Mouse (Mus musculus): Measurements from ENCODE around the gene Ifngr2. TPM values are rescaled to one million over a fixed set of nuclear protein-coding genes. Genes with fewer than 3 reads are reported as not detected.

The Ifngr2 gene
- polyA plus RNA-seq, 1 experiment from 2014 or later: 31.3 TPM

DNA sequence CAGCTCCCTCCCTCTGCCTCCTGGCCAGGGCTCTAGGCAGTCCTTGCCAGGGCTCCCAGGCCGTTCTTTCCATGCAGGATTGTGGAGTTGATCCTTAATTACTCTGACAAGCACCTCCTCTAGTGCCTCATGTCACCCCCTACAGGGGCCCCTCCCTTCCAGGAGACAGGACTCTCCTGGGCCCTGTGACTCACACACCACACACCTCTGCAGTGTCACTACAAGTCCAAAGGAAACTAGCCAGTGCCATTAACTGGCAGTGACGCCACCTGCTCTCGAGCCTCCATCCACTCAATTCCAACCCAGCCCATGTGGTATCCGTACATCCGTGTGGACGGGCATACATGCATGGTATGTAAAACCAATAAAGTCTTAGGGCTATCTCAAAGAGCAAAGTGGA lies 12.0 kb upstream of the Ifngr2 start:
- no peak for DNase-seq (ENCODE audit: low read depth, low spot score)
- H3K27me3 ChIP-seq: no peaks in the 10 kb centered on the region
- no peak for ATAC-seq
- ChIA-PET POLR2A (no interaction called here), CTCF (no interaction called here)
- in situ Hi-C loops (cut with MboI; ENCODE audit: low pct_unique_long_range_greater_than_20kb): no loop called here
- no peak for TF ChIP-seq CTCF (IDR thresholded peaks at IDR 0.05)

DNA sequence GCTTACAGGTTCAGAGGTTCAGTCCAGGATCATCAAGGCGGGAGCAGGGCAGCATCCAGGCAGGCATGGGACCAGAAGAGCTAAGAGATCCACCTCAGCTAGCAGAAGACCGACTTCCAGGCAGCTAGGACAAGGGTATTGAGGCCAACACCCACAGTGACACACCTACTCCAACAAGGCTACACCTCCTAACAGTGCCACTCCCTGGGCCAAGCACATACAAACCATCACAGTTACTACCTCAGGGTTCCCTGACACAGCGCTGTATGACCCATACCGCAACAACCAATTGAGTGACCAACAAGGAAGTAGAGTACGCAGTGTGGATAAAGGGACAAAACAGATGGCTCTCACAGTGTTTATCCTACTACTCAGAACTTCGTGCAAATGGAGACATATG lies 10.5 kb upstream of the Ifngr2 start:
- TF ChIP-seq CTCF (IDR thresholded peaks at IDR 0.05): no peak
- no peak for DNase-seq (ENCODE audit: low read depth, low spot score)
- in situ Hi-C loops (cut with MboI; ENCODE audit: low pct_unique_long_range_greater_than_20kb): no loop called here
- POLR2A ChIA-PET: no interaction called here
- no peaks in the 10 kb centered on the region for H3K27me3 ChIP-seq
- ATAC-seq: no peak
- CTCF ChIA-PET: no interaction called here

DNA sequence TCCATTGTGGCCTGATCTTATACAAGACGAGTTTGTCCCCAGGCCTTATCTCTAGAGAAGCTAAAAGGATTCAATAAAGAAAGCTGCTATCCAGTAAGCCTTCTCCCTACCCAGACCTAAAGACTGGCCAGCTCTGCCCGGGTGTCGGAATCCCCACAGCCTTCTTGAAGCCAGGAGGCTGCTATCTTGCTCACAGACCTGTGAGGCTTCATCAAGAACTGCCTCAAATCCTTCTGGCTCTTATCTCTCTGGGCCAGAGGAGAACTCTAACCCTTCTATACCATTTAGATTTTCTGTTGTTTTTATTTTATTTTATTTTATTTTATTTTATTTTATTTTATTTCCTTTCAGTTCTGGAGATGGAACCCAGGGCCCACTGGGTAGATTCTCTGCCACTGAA lies 9.8 kb upstream of the Ifngr2 start:
- ChIA-PET POLR2A (no interaction called here), CTCF (no interaction called here)
- ATAC-seq: no peak
- TF ChIP-seq CTCF (IDR thresholded peaks at IDR 0.05): no peak
- in situ Hi-C loops (cut with MboI; ENCODE audit: low pct_unique_long_range_greater_than_20kb): no loop called here
- DNase-seq (ENCODE audit: low read depth, low spot score): no peak
- no peaks in the 10 kb centered on the region for H3K27me3 ChIP-seq

DNA sequence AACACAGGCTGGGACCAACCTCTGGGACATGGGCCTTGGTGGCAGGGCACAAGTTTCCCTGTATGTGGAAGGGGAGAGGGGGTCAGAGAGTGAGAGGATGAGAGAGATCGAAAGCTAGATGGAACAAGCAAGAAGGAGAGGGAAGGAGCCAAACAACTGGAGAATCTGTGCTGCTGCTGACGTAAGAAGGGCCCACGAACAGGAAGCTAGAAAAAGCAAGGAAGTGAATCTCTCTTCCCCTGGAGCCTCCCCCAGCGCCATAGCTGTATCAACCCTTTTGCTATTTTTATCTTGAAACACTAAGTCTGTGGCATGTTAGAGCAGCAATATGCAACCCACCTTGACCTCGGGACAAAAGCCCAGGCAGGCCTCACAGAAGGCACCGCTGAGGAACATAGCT lies 8.8 kb upstream of the Ifngr2 start:
- ChIA-PET POLR2A (no interaction called here), CTCF (interaction anchor here (1.2 kb wide), 1 partner anchor 10 kb away, joined by 3 read pairs; no protein-coding TSS in a partner anchor)
- ATAC-seq: no peak
- no peak for DNase-seq (ENCODE audit: low read depth, low spot score)
- no peaks in the 10 kb centered on the region for H3K27me3 ChIP-seq
- no peak for TF ChIP-seq CTCF (IDR thresholded peaks at IDR 0.05)
- in situ Hi-C loops (cut with MboI; ENCODE audit: low pct_unique_long_range_greater_than_20kb): no loop called here

DNA sequence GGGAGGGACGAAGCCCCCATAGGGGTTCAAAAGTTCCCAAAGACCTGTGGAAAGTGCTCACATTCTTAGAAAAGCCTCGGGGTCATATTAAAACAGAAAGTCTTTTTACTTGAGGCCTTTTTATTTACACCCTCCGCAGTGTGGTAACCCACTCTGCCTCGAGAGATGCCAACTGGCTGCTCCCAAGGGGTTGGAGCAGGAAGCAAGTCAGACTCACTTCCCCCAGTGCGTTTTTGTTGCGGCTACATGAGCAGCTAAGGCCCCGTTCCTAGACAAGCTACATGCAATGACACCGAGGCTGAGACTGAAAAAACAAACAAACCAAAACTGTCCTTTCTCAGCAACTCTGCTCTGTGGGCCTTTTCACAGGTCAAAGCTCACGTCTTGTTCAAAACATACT lies 8.4 kb upstream of the Ifngr2 start:
- H3K27me3 ChIP-seq: no peaks in the 10 kb centered on the region
- DNase-seq (ENCODE audit: low read depth, low spot score) (no peak), ATAC-seq (no peak)
- POLR2A ChIA-PET: no interaction called here
- in situ Hi-C loops (cut with MboI; ENCODE audit: low pct_unique_long_range_greater_than_20kb): no loop called here
- TF ChIP-seq CTCF (IDR thresholded peaks at IDR 0.05): no peak
- CTCF ChIA-PET: interaction anchor here (1.2 kb wide), 1 partner anchor 9 kb away, joined by 3 read pairs; no protein-coding TSS in a partner anchor

DNA sequence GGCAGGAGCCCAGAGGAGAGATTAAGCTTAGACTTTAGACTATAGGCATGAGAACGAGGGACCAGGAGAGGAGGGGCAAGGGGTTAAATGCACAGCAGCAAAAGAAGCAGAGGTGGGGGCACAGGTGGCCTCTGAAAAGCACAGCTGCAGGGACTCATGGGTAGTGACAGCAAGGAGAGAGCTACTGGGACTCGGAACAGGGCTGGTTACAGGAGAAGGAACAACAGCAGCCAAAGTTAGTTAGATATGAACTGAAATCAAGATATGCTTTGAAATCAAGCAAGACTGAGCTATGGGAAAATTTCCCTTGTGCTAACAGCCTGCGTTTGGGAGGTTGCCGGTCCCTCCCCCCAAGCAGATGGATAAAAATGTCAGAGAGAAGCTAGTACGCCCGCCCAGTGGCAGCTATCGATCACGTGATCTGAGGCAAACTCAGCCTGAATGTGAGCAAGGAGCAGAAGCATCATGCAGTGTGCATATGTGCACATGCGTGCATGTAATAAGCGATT lies 5.2 kb upstream of the Ifngr2 start:
- no peak for DNase-seq (ENCODE audit: low read depth, low spot score)
- in situ Hi-C loops (cut with MboI; ENCODE audit: low pct_unique_long_range_greater_than_20kb): no loop called here
- TF ChIP-seq CTCF (IDR thresholded peaks at IDR 0.05): no peak

DNA sequence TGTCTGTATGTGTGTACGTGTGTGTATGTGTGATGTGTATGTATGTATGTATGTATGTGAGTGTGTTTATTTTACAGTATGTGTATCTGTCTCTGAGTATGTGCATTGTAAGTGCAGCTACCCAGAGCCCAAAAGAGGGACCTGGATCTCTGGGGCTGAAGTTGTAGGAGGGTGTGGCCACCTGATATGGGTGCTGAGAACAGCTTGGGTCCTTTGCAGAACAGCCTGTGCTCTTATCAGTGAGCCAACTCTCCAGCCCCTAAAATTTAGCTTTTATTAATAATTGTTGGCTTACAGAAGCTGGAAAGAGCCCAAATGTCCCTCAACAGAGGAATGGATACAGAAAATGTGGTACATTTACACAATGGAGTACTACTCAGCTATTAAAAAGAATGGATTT lies 3.3 kb upstream of the Ifngr2 start:
- in situ Hi-C loops (cut with MboI; ENCODE audit: low pct_unique_long_range_greater_than_20kb): no loop called here
- ATAC-seq (no peak), DNase-seq (ENCODE audit: low read depth, low spot score) (no peak)
- no peak for TF ChIP-seq CTCF (IDR thresholded peaks at IDR 0.05)
- H3K27me3 ChIP-seq: no peaks in the 10 kb centered on the region
- ChIA-PET CTCF (no interaction called here), POLR2A (no interaction called here)

More for the DNA sequence above, 5.2 kb upstream of the Ifngr2 start:
- ChIA-PET CTCF (no interaction called here), POLR2A (no interaction called here)
- H3K27me3 ChIP-seq: no peaks in the 10 kb centered on the region
- no peak for ATAC-seq

DNA sequence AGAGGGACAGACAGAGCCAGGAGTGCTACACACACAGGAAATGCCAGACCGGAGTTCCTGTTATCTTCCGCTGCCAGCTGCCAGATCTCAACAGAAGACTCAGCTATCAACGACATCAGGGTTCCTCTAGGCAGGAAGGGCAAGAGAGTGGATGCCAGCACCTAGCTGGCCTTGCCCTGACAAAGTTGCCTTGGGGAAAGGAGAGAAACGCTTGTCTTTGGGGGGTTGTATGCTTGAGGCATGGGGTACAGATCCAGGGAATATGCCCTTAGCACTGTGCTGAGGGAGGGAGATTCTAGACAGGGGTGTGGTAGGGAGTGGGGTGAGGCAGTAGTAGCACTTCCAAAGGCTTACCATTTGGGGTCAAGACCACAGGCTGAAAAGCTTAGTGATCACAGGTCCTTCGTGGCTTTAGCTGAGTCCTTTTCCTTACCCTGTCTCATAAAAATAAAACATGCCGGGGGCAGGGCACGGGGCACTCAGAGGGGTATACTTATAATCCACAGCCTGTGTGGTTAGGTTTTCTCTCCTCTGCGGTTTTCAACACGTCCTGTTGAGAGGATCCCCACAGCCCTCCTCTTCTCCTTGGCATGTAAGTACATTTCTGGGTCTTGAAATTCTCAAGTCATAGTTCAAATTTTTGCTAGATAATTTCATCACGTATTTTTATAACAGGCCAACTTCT lies 1.1 kb upstream of the Ifngr2 start:
- in situ Hi-C loops (cut with MboI; ENCODE audit: low pct_unique_long_range_greater_than_20kb): no loop called here
- POLR2A ChIA-PET: no interaction called here
- ATAC-seq: no peak
- no peak for TF ChIP-seq CTCF (IDR thresholded peaks at IDR 0.05)
- CTCF ChIA-PET: no interaction called here
- no peak for DNase-seq (ENCODE audit: low read depth, low spot score)
- H3K27me3 ChIP-seq: no peaks in the 10 kb centered on the region

DNA sequence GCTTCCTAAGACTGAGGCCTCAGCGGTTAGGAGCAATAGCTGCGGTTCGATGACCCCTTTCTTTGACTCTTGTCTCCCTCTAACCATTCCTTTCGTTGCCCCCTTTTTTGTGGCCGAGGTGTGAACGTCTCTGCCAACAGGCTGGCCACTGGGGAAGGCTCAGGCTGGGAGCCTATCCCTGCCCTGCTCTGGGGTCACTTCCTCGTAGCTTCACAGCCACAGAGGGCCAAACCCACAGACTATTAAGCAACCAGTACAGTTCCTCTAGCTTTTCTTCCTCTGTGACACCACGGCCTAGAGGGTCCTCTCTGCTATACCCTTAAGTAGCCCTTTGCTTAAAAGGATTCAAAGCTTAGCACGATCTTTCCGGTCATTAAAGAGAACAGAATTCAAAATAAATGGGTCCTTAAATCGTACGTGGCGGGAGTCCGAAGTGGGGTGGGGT lies 459 bp upstream of the Ifngr2 start:
- no peak for TF ChIP-seq CTCF (IDR thresholded peaks at IDR 0.05)
- ATAC-seq: no peak
- in situ Hi-C loops (cut with MboI; ENCODE audit: low pct_unique_long_range_greater_than_20kb): no loop called here
- H3K27me3 ChIP-seq: no peaks in the 10 kb centered on the region
- CTCF ChIA-PET: no interaction called here
- POLR2A ChIA-PET: no interaction called here
- no peak for DNase-seq (ENCODE audit: low read depth, low spot score)

DNA sequence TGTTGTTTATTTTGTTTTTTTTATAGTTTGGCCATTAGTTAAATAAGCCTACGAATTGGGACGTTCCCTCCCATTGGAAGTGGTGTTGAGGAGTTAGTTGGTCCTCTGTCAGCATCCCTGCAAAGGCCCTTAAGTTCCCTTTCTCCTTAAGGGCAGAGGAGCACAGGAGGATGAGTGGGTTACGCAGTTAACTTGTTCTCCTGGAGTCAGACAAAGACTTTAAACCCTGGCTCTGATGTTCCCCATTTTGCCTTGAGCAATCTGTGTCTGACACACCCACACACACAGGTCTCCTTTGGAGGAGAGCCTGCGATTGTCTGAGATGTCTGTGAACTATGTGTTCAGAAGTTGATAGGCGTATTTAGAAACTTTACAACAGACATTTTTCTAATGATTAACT lies 1.1 kb downstream of the Ifngr2 start:
- no peak for TF ChIP-seq CTCF (IDR thresholded peaks at IDR 0.05)
- POLR2A ChIA-PET: no interaction called here
- DNase-seq (ENCODE audit: low read depth, low spot score) (no peak), ATAC-seq (no peak)
- in situ Hi-C loops (cut with MboI; ENCODE audit: low pct_unique_long_range_greater_than_20kb): no loop called here
- CTCF ChIA-PET: interaction anchor here (0.7 kb wide), 1 partner anchor 10 kb away, joined by 3 read pairs; no protein-coding TSS in a partner anchor
- H3K27me3 ChIP-seq: no peaks in the 10 kb centered on the region

DNA sequence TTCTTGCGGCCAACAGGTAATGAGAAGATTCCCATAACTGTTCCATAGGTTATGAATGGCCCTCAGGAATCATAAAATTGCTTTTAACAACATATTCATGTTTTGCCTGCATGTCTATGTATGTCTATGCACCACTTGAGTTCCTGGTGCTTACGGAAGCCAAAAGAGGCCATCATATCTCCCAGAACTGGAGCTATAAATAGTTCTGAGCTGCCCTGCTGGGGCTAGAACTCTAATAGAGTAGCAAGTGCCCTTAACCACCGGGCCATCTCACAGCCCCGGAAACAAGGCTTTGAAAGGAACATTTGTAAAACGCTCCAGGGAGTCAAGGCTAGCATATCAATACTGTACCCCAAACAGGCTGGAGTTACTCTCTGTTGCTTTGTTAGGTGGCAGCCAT lies 1.7 kb downstream of the Ifngr2 start:
- in situ Hi-C loops (cut with MboI; ENCODE audit: low pct_unique_long_range_greater_than_20kb): no loop called here

DNA sequence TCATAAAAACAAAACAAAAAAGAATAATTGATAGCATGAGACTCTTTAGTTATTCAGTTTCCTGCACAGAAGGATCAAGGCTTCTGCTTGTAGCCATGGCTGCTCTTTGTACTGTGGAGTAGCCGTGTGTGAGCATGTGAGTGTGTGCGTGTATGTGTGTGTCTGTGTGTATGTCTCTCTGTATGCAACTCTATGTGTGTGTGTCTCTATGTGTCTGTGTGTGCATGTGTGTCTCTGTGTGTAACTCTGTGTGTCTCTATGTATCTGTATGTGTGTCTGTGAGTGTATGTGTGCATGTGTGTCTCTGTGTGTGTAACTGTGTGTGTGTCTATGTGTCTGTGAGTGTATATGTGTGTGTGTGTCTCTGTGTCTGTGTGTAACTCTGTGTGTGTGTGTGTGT lies 2.1 kb downstream of the Ifngr2 start:
- ChIA-PET CTCF (no interaction called here), POLR2A (no interaction called here)
- ATAC-seq (no peak), DNase-seq (ENCODE audit: low read depth, low spot score) (no peak)
- in situ Hi-C loops (cut with MboI; ENCODE audit: low pct_unique_long_range_greater_than_20kb): no loop called here
- H3K27me3 ChIP-seq: no peaks in the 10 kb centered on the region
- no peak for TF ChIP-seq CTCF (IDR thresholded peaks at IDR 0.05)

More for the DNA sequence above, 1.7 kb downstream of the Ifngr2 start:
- DNase-seq (ENCODE audit: low read depth, low spot score): no peak
- CTCF ChIA-PET: no interaction called here
- POLR2A ChIA-PET: no interaction called here
- no peak for ATAC-seq
- TF ChIP-seq CTCF (IDR thresholded peaks at IDR 0.05): no peak
- H3K27me3 ChIP-seq: no peaks in the 10 kb centered on the region
